Mouse (Mus musculus): ENCODE data around the gene Tcp11l2. TPM values are rescaled to one million over a fixed set of nuclear protein-coding genes. Genes with fewer than 3 reads are reported as not detected.

Gene Tcp11l2
- polyA plus RNA-seq, 1 experiment from 2014 or later = 15.0 TPM

- WGBS = 68% methylated on average over 8 of the region's 8 CpGs
- H3K9me3 ChIP-seq = no peaks in the 10 kb centered on the region
- H3K27ac ChIP-seq = no peak overlapping the region
- H3K4me2 ChIP-seq = no peak overlapping the region
- no peak overlapping the region for H3K9ac ChIP-seq (replicated peaks)
- H3K27me3 ChIP-seq = no peaks in the 10 kb centered on the region
- H3K36me3 ChIP-seq = no peaks in the 10 kb centered on the region
- peaks cover 14% of the 10 kb centered on the region for H3K4me1 ChIP-seq (replicated peaks)
- no peak for ATAC-seq (ENCODE audit: insufficient number of reproducible peaks, insufficient read depth, low FRiP score, low TSS enrichment, low read depth)
- H3K4me3 ChIP-seq (replicated peaks) = no peak overlapping the region
These were observed 4.8 kb downstream of the Tcp11l2 start for GRCm38 (mm10) chr10:84581191-84581590.

GRCm38 (mm10) chr10:84582236-84582635 is 5.8 kb downstream of the Tcp11l2 start:
- 82% methylated on average over 7 of the region's 7 CpGs for WGBS
- Histone ChIP-seq H3K9me3 (no peaks in the 10 kb centered on the region), H3K9ac (replicated peaks) (no peak overlapping the region), H3K4me2 (no peak overlapping the region), H3K36me3 (no peaks in the 10 kb centered on the region), H3K4me3 (replicated peaks) (no peak overlapping the region), H3K4me1 (replicated peaks) (peaks cover 13% of the 10 kb centered on the region), H3K27me3 (no peaks in the 10 kb centered on the region), H3K27ac (no peak overlapping the region)
- ATAC-seq (ENCODE audit: insufficient number of reproducible peaks, insufficient read depth, low FRiP score, low TSS enrichment, low read depth) = no peak

GRCm38 (mm10) chr10:84584451-84585293 is 8.2 kb downstream of the Tcp11l2 start:
- H3K4me2 ChIP-seq = no peak overlapping the region
- WGBS = 70% methylated on average over 11 of the region's 11 CpGs
- H3K36me3 ChIP-seq = no peaks in the 10 kb centered on the region; the same call in 1 of the 2 replicates

GRCm38 (mm10) chr10:84585294-84585650 is 8.8 kb downstream of the Tcp11l2 start:
- H3K9ac ChIP-seq (replicated peaks) = no peak overlapping the region
- WGBS = 79% methylated on average over 2 of the region's 2 CpGs
- 0 out of 2 replicates have a peak, but pooled peaks cover 4% of the 10 kb centered on the region for H3K4me1 ChIP-seq (replicated peaks)
- H3K4me2 ChIP-seq = no peak overlapping the region
- peaks cover 6% of the 10 kb centered on the region; the same call in 1 of the 2 replicates for H3K36me3 ChIP-seq
- ATAC-seq (ENCODE audit: insufficient number of reproducible peaks, insufficient read depth, low FRiP score, low TSS enrichment, low read depth) = no peak
- H3K27me3 ChIP-seq = no peaks in the 10 kb centered on the region
- no peak overlapping the region for H3K27ac ChIP-seq
- no peak overlapping the region for H3K4me3 ChIP-seq (replicated peaks)
- H3K9me3 ChIP-seq = no peaks in the 10 kb centered on the region

More at GRCm38 (mm10) chr10:84584451-84585293, 8.2 kb downstream of the Tcp11l2 start:
- Histone ChIP-seq H3K4me3 (replicated peaks) (no peak overlapping the region), H3K4me1 (replicated peaks) (0 out of 2 replicates have a peak, but pooled peaks cover 4% of the 10 kb centered on the region), H3K9ac (replicated peaks) (no peak overlapping the region), H3K27ac (no peak overlapping the region), H3K27me3 (no peaks in the 10 kb centered on the region), H3K9me3 (no peaks in the 10 kb centered on the region)
- ATAC-seq (ENCODE audit: insufficient number of reproducible peaks, insufficient read depth, low FRiP score, low TSS enrichment, low read depth) = no peak

DNA sequence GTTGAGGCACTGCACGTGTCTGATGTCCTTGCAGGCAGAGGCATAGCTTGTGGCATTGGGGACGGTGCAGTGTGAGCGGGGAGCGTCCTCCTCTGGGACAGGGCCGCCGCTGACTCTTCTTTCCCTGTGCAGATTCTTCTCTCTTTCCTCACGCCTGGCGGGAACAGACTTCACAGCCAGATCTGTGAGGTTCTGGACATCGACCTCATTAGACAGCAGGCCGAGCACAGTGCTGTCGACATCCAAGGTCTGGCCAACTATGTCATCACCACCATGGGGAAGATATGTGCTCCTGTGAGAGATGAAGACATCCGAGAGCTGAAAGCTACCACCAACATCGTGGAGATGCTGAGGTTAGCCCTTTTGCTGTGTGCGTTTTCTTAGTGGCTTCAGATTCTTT is 14.5 kb downstream of the Tcp11l2 start:
- Histone ChIP-seq H3K36me3 (peaks cover 11% of the 10 kb centered on the region; the same call in 1 of the 2 replicates), H3K4me2 (no peak overlapping the region), H3K9ac (replicated peaks) (no peak overlapping the region), H3K27ac (no peak overlapping the region), H3K9me3 (no peaks in the 10 kb centered on the region), H3K4me1 (replicated peaks) (0 out of 2 replicates have a peak, but pooled peaks cover 7% of the 10 kb centered on the region), H3K4me3 (replicated peaks) (no peak overlapping the region), H3K27me3 (no peaks in the 10 kb centered on the region)
- WGBS = 79% methylated on average over 14 of the region's 14 CpGs
- ATAC-seq (ENCODE audit: insufficient number of reproducible peaks, insufficient read depth, low FRiP score, low TSS enrichment, low read depth) = no peak

- Histone ChIP-seq H3K9me3 (no peaks in the 10 kb centered on the region), H3K27ac (no peak overlapping the region), H3K4me2 (no peak overlapping the region), H3K27me3 (no peaks in the 10 kb centered on the region), H3K4me3 (replicated peaks) (no peak overlapping the region), H3K4me1 (replicated peaks) (0 out of 2 replicates have a peak, but pooled peaks cover 7% of the 10 kb centered on the region), H3K9ac (replicated peaks) (no peak overlapping the region), H3K36me3 (peaks cover 11% of the 10 kb centered on the region; the same call in 1 of the 2 replicates)
- 84% methylated on average over 2 of the region's 2 CpGs for WGBS
- ATAC-seq (ENCODE audit: insufficient number of reproducible peaks, insufficient read depth, low FRiP score, low TSS enrichment, low read depth) = no peak
These were observed 15.3 kb downstream of the Tcp11l2 start for GRCm38 (mm10) chr10:84591640-84592148.

DNA sequence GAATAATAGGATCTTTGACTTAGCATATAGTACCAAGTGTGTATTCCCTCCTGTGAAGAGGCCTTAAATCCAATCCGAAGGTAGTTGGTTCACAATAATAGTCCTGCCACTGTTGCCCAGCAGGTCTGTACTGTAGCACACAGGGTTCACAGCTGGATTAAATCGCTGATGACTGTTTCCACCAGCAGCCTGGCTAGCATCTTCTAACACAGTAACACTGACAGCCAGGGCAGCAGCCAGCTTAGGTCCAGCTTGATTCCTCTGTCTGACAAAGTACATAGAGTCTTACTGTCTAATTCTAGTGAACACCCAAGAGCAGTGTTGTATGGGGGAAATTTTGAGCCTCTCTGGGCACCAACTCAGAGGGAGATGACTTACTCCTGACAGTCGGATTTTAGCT is 16.3 kb downstream of the Tcp11l2 start:
- H3K9ac ChIP-seq (replicated peaks) = no peak overlapping the region
- H3K9me3 ChIP-seq = no peaks in the 10 kb centered on the region
- H3K27ac ChIP-seq = no peak overlapping the region
- H3K27me3 ChIP-seq = no peaks in the 10 kb centered on the region
- WGBS = 60% methylated on average over 3 of the region's 3 CpGs
- H3K4me3 ChIP-seq (replicated peaks) = no peak overlapping the region
- peaks cover 11% of the 10 kb centered on the region; the same call in 1 of the 2 replicates for H3K36me3 ChIP-seq
- H3K4me2 ChIP-seq = no peak overlapping the region
- no peak for ATAC-seq (ENCODE audit: insufficient number of reproducible peaks, insufficient read depth, low FRiP score, low TSS enrichment, low read depth)
- H3K4me1 ChIP-seq (replicated peaks) = 0 out of 2 replicates have a peak, but pooled peaks cover 7% of the 10 kb centered on the region

GRCm38 (mm10) chr10:84597127-84597785 is 20.8 kb downstream of the Tcp11l2 start:
- 0 out of 2 replicates have a peak, but pooled peaks cover 7% of the 10 kb centered on the region for H3K4me1 ChIP-seq (replicated peaks)
- H3K4me3 ChIP-seq (replicated peaks) = no peak overlapping the region
- H3K27ac ChIP-seq = no peak overlapping the region
- no peaks in the 10 kb centered on the region for H3K9me3 ChIP-seq
- no peaks in the 10 kb centered on the region for H3K36me3 ChIP-seq
- no peaks in the 10 kb centered on the region for H3K27me3 ChIP-seq
- H3K9ac ChIP-seq (replicated peaks) = no peak overlapping the region
- no peak for ATAC-seq (ENCODE audit: insufficient number of reproducible peaks, insufficient read depth, low FRiP score, low TSS enrichment, low read depth)
- WGBS = 71% methylated on average over 3 of the region's 3 CpGs
- no peak overlapping the region for H3K4me2 ChIP-seq

DNA sequence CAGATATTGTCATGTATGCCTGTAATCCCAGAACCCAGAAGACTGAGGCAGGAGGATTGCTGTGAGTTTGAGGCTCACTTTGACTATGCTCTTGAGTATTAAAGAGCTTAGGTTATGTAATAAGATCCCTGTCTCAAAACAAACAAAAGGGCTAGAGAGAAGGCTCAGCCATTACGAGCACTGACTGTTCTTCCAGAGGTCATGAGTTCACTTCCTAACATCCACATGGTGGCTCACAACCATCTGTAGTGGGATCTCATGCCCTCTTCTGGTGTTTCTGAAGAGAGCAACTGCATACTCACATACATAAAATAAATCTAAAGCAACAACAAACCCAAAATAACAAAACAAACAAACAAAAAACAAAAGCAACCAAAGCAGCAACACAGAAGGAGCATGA is 21.7 kb downstream of the Tcp11l2 start:
- Histone ChIP-seq H3K4me2 (no peak overlapping the region), H3K36me3 (no peaks in the 10 kb centered on the region), H3K4me1 (replicated peaks) (no peaks in the 10 kb centered on the region), H3K9me3 (no peaks in the 10 kb centered on the region), H3K9ac (replicated peaks) (no peak overlapping the region), H3K4me3 (replicated peaks) (no peak overlapping the region), H3K27ac (no peak overlapping the region), H3K27me3 (no peaks in the 10 kb centered on the region)
- no peak for ATAC-seq (ENCODE audit: insufficient number of reproducible peaks, insufficient read depth, low FRiP score, low TSS enrichment, low read depth)
- 43% methylated on average over 1 of the region's 1 CpGs for WGBS

DNA sequence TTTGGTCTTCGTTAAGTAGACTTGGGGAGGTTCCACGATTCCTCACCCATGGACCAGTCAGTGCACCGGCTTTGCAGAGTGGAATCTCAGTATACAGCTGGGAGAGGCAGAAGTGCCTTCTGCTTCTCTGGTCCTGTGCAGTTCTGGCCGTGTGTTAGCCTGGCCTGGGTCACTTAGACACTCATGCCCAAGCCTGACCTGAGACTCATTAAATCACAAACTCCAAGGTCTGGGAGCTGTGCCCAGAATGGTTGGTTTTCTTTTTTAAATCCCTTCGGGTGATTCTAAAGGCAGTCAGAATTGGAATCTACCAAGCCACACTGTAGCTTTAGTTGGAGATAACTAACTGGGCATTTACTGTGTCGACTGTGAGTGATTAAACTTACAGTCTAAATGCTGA is 23.7 kb downstream of the Tcp11l2 start:
- WGBS = 87% methylated on average over 6 of the region's 6 CpGs
- no peak for ATAC-seq (ENCODE audit: insufficient number of reproducible peaks, insufficient read depth, low FRiP score, low TSS enrichment, low read depth)
- Histone ChIP-seq H3K9ac (replicated peaks) (no peak overlapping the region), H3K9me3 (no peaks in the 10 kb centered on the region), H3K4me2 (no peak overlapping the region), H3K36me3 (no peaks in the 10 kb centered on the region), H3K27ac (no peak overlapping the region), H3K27me3 (no peaks in the 10 kb centered on the region), H3K4me3 (replicated peaks) (no peak overlapping the region), H3K4me1 (replicated peaks) (no peaks in the 10 kb centered on the region)

DNA sequence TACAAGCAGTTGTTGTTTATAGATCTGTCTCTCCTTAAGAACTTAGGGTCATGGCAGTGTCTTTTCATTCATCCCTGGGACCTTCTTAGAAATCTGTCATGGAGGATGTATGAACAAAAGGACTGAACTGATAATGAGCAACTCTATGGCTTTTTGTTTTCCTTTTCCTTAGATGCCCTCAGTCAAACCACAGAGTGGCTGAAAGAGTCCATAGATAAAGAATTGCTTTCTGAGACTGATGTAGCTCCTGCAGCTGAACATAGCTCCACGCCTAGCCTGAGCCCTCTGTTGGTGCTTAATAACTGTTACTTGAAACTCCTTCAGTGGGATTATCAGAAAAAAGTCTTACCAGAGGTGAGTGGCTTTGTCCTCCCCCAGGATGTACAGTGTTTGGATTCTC is 27.9 kb downstream of the Tcp11l2 start:
- no peak overlapping the region for H3K4me2 ChIP-seq
- no peak overlapping the region for H3K4me3 ChIP-seq (replicated peaks)
- WGBS = 80% methylated on average over 1 of the region's 1 CpGs
- no peak overlapping the region for H3K9ac ChIP-seq (replicated peaks)
- H3K4me1 ChIP-seq (replicated peaks) = no peaks in the 10 kb centered on the region
- no peak overlapping the region for H3K27ac ChIP-seq
- H3K36me3 ChIP-seq = peaks cover 6% of the 10 kb centered on the region; the same call in 1 of the 2 replicates
- H3K9me3 ChIP-seq = no peaks in the 10 kb centered on the region
- no peaks in the 10 kb centered on the region for H3K27me3 ChIP-seq
- ATAC-seq (ENCODE audit: insufficient number of reproducible peaks, insufficient read depth, low FRiP score, low TSS enrichment, low read depth) = no peak

All from limb, embryonic 12.5 days (tissue).